Mouse (Mus musculus): ENCODE data around the gene Klra17.
"Not testable (repeated sequence)": the region's sequence is repeated elsewhere in the genome, so short reads cannot be mapped to it uniquely, and the experiment has no call there.

DNA sequence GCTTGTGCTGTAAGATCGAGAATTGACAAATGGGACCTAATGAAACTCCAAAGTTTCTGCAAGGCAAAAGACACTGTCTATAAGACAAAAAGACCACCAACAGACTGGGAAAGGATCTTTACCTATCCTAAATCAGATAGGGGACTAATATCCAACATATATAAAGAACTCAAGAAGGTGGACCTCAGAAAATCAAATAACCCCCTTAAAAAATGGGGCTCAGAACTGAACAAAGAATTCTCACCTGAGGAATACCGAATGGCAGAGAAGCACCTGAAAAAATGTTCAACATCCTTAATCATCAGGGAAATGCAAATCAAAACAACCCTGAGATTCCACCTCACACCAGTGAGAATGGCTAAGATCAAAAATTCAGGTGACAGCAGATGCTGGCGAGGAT lies 14.1 kb downstream of the Klra17 start, which contains the start of gene Gm17631:
- not testable (repeated sequence) for TF ChIP-seq CTCF (IDR thresholded peaks at IDR 0.05; ENCODE audit: insufficient read depth, low read length); POLR2A (IDR thresholded peaks at IDR 0.05; ENCODE audit: borderline replicate concordance, extremely low read depth, low read depth, low read length)

Measured in lung, adult 2 months (tissue).